Comparison of ENCODE assay signal across 9 mouse cellular contexts in the genomic region with DNA sequence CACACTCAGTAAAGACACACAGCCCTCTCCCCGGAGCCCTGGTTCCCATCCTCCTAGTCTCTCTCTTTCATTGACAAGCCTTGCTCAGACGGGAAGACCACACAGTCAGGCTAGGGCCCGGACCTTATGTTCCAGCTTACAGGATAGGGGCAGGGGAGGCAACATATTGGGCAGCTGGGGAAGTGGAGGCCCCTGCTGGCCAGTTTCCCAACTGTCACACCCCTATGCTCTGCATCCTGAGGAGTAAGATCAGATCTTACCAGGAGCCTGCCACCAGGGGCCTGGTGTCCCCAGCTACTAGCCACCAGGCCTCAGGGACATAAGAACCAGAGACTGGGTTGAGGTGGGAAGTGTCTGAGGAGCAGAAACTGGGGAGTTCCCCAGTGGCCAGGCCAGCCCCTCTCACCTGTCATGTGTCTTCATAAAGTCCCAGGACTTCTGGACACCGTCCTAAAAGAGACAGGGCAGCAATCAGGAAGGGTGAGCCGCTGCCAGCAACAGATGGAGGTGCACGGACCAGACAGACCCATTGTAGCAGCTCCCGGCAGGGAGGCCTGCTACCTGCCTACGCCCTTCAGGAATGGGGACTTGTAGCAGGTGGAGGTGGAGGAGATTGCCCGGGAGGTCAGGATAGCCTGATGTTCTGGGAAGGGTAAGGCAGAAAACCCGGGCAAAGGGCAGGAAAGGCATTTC. TPM values are rescaled to one million over a fixed set of nuclear protein-coding genes. Genes with fewer than 3 reads are reported as not detected.
DNase-seq lines count a peak whose midpoint lies in the region; ATAC-seq and TF ChIP-seq lines count a peak whose summit lies in the region.
"Had no signal": no experiment of that assay in that cellular context is flagged by ENCODE, and none has a peak within 500 bp of the region (broad histone marks: within the 10 kb centered on the region; RNA-seq: fewer than 3 reads in every experiment).

No protein-coding gene starts in this region.

- H3K4me3 ChIP-seq in liver, postnatal 0 days (ENCODE audit: low read depth, low read length) = no peak overlapping the region
- H3K4me3 ChIP-seq in olfactory bulb, adult 2 months (ENCODE audit: insufficient read depth, low read depth, low read length) = no peak overlapping the region
- H3K4me3 ChIP-seq: limb, embryonic 15.5 days had no signal

- no peaks in the 10 kb centered on the region for H3K36me3 ChIP-seq in liver, postnatal 0 days (replicated peaks; ENCODE audit: insufficient read depth, low read length)
- H3K36me3 ChIP-seq: limb, embryonic 15.5 days had no signal

- H3K9me3 ChIP-seq in liver, postnatal 0 days (ENCODE audit: low read length) = no peaks in the 10 kb centered on the region
- H3K9me3 ChIP-seq: limb, embryonic 15.5 days had no signal

- ATAC-seq in liver, postnatal 0 days = no peak

- no peak overlapping the region for H3K9ac ChIP-seq in liver, postnatal 0 days (replicated peaks)
- H3K9ac ChIP-seq: limb, embryonic 15.5 days had no signal

- no peak overlapping the region for H3K27ac ChIP-seq in liver, postnatal 0 days (ENCODE audit: low read depth)
- H3K27ac ChIP-seq in olfactory bulb, adult 2 months (ENCODE audit: insufficient read depth, low read depth, low read length) = no peak overlapping the region
- H3K27ac ChIP-seq: limb, embryonic 15.5 days had no signal

- WGBS in liver, postnatal 0 days (ENCODE audit: insufficient replicate concordance) = 67% methylated on average over 10 of the region's 10 CpGs
- 77% methylated on average over 10 of the region's 10 CpGs for WGBS in olfactory bulb, adult 2 months

- H3K27me3 ChIP-seq in liver, postnatal 0 days (ENCODE audit: insufficient read depth, low read length) = no peaks in the 10 kb centered on the region
- H3K27me3 ChIP-seq: limb, embryonic 15.5 days had no signal

- TF ChIP-seq CTCF in liver, postnatal 0 days (IDR thresholded peaks at IDR 0.05; ENCODE audit: low read depth) = peak; percentile 59
- TF ChIP-seq CTCF in olfactory bulb, adult 2 months (IDR thresholded peaks at IDR 0.05; ENCODE audit: insufficient read depth, low read depth, low read length) = 0 out of 2 replicates have a peak, but pooled peaks have one; percentile 7

- H3K4me2 ChIP-seq in liver, postnatal 0 days (ENCODE audit: low read depth, low read length) = no peak overlapping the region
- H3K4me2 ChIP-seq: limb, embryonic 15.5 days had no signal

- H3K4me1 ChIP-seq in liver, postnatal 0 days (ENCODE audit: insufficient read depth) = peaks cover 13% of the 10 kb centered on the region
- peaks cover 18% of the 10 kb centered on the region for H3K4me1 ChIP-seq in olfactory bulb, adult 2 months (ENCODE audit: control insufficient read depth, insufficient read depth, low read length)

- TF ChIP-seq POLR2A in olfactory bulb, adult 2 months (IDR thresholded peaks at IDR 0.05; ENCODE audit: insufficient read depth, low read depth, low read length) = no peak

- DNase-seq in liver, postnatal 0 days = no peak
- DNase-seq in liver = no peak
- DNase-seq in cerebellum, adult 11 months = peak; percentile 70
- DNase-seq in forelimb bud, embryonic 11.5 days (ENCODE audit: low read depth, low spot score) = peak; percentile 59
- DNase-seq in gastrocnemius, adult 18-20 months (ENCODE audit: low spot score) = no peak
- DNase-seq in heart, adult 11 months = no peak
- no peak for DNase-seq in B cell, adult 2 months

- no peak for TF ChIP-seq EP300 in liver, postnatal 0 days (IDR thresholded peaks at IDR 0.05; ENCODE audit: low read depth)

RNA-seq across cellular contexts. Expression of gene Nudt14, which starts 2.9 kb away (rescaled TPM):
- 30.0 and 30.6 TPM in 2 replicates for polyA plus RNA-seq in liver, postnatal 0 days (2015; fragmentation: Nextera tagmentation; extraction: Ambion mirVana)
- not detected in 2 replicates for polyA plus RNA-seq in olfactory bulb, adult 2 months (2012; ENCODE audit: insufficient read depth, insufficient read length, low replicate concordance, missing spikeins)
- total RNA-seq in gastrocnemius, adult 18-20 months (2021) = 1 to 10 TPM; 6.5 to 7.6 TPM

RNA-seq across cellular contexts. Expression of gene Jag2, which starts 9.4 kb away (rescaled TPM):
- 0.14 and 0.22 TPM in 2 replicates for polyA plus RNA-seq in liver, postnatal 0 days (2015; fragmentation: Nextera tagmentation; extraction: Ambion mirVana)
- not detected in 2 replicates for polyA plus RNA-seq in olfactory bulb, adult 2 months (2012; ENCODE audit: insufficient read depth, insufficient read length, low replicate concordance, missing spikeins)
- 10 to 100 TPM; 22.1 to 24.0 TPM for total RNA-seq in gastrocnemius, adult 18-20 months (2021)

RNA-seq across cellular contexts. Expression of gene Btbd6, which starts 37.3 kb away (rescaled TPM):
- polyA plus RNA-seq in liver, postnatal 0 days (2015; fragmentation: Nextera tagmentation; extraction: Ambion mirVana) = 4.1 and 4.7 TPM in 2 replicates
- not detected in 2 replicates for polyA plus RNA-seq in olfactory bulb, adult 2 months (2012; ENCODE audit: insufficient read depth, insufficient read length, low replicate concordance, missing spikeins)
- 10 to 100 TPM; 19.6 to 20.4 TPM for total RNA-seq in gastrocnemius, adult 18-20 months (2021)

Comparison
In these comparisons a context has a peak if more than half of its experiments do, and no peak if none do; other contexts are left out.
1. DNase-seq: peak in cerebellum, adult 11 months (single experiment) and forelimb bud, embryonic 11.5 days (single experiment); none in liver, postnatal 0 days (single experiment), liver (single experiment), gastrocnemius, adult 18-20 months (single experiment), heart, adult 11 months (single experiment) and B cell, adult 2 months (0 of 2).
2. RNA of gene Nudt14, which starts 2.9 kb away (polyA plus RNA-seq): 30.0 to 30.6 TPM in liver, postnatal 0 days; not detected in olfactory bulb, adult 2 months; every median in the first group is over 10 times any median in the second.